Mouse (Mus musculus) macrophage (primary cell): ENCODE results near the gene Prss12. TPM values are rescaled to one million over a fixed set of nuclear protein-coding genes. Genes with fewer than 3 reads are reported as not detected.
"Not testable (repeated sequence)": the region's sequence is repeated elsewhere in the genome, so short reads cannot be mapped to it uniquely, and the experiment has no call there.

Experiments used
- H3K27ac ChIP-seq: fragments of 350-480 bp; formaldehyde crosslinking; 2 replicates; pipeline ENCODE4 v1.9.0; 2021
- H3K36me3 ChIP-seq: fragments of 350-480 bp; formaldehyde crosslinking; 2 replicates; pipeline ENCODE4 v1.9.0; 2021; ENCODE audit errors: inconsistent target
- H3K4me3 ChIP-seq: fragments of 350-480 bp; formaldehyde crosslinking; 2 replicates; pipeline ENCODE4 v1.9.0; 2021; ENCODE audit errors: inconsistent target
- H3K79me2 ChIP-seq: fragments of 350-480 bp; formaldehyde crosslinking; 2 replicates; pipeline ENCODE4 v1.9.0; 2021; ENCODE audit errors: inconsistent target
- WGBS: methylation state at CpG from one replicate; pipeline ENCODE4 v1.1.7; 2026; ENCODE audit warnings: inconsistent platforms; ENCODE audit not compliant: missing documents; 5-methylcytosine and 5-hydroxymethylcytosine counted together
- polyA plus RNA-seq: library from polyadenylated mRNA; stranded (reverse); fragments of 250-400 nt; gene quantifications from 3 replicates; pipeline ENCODE4 v1.2.4, GENCODE M21; 2018; ENCODE audit warnings: inconsistent platforms

The Prss12 gene
- polyA plus RNA-seq, 1 experiment from 2014 or later = not detected

- Histone ChIP-seq H3K79me2 (no peaks in the 10 kb centered on the region), H3K27ac (no peak overlapping the region), H3K4me3 (no peak overlapping the region), H3K36me3 (no peaks in the 10 kb centered on the region)
- WGBS = 11% methylated on average over 12 of the region's 13 CpGs
Observed at GRCm38 (mm10) chr3:123447538-123448059, 886 bp downstream of the Prss12 start.

GRCm38 (mm10) chr3:123448096-123448495 is 1.4 kb downstream of the Prss12 start:
- no peaks in the 10 kb centered on the region for H3K79me2 ChIP-seq
- H3K27ac ChIP-seq = no peak overlapping the region
- no peaks in the 10 kb centered on the region for H3K36me3 ChIP-seq
- no peak overlapping the region for H3K4me3 ChIP-seq
- WGBS = 19% methylated on average over 10 of the region's 10 CpGs

GRCm38 (mm10) chr3:123450107-123450506 is 3.4 kb downstream of the Prss12 start:
- H3K36me3 ChIP-seq = no peaks in the 10 kb centered on the region
- no peak overlapping the region for H3K4me3 ChIP-seq
- WGBS = 73% methylated on average over 6 of the region's 6 CpGs
- no peak overlapping the region for H3K27ac ChIP-seq
- H3K79me2 ChIP-seq = no peaks in the 10 kb centered on the region

- H3K4me3 ChIP-seq = no peak overlapping the region
- WGBS = 69% methylated on average over 6 of the region's 6 CpGs
- H3K36me3 ChIP-seq = no peaks in the 10 kb centered on the region
- no peaks in the 10 kb centered on the region for H3K79me2 ChIP-seq
- no peak overlapping the region for H3K27ac ChIP-seq
Observed at GRCm38 (mm10) chr3:123452904-123453303, 6.2 kb downstream of the Prss12 start.

- WGBS = 40% methylated on average over 1 of the region's 1 CpGs
- no peak overlapping the region for H3K27ac ChIP-seq
- H3K4me3 ChIP-seq = no peak overlapping the region
Observed at GRCm38 (mm10) chr3:123459492-123459891, 12.8 kb downstream of the Prss12 start.

GRCm38 (mm10) chr3:123460436-123460835 is 13.7 kb downstream of the Prss12 start:
- Histone ChIP-seq H3K36me3 (no peaks in the 10 kb centered on the region), H3K79me2 (no peaks in the 10 kb centered on the region)

More at GRCm38 (mm10) chr3:123459492-123459891, 12.8 kb downstream of the Prss12 start:
- H3K36me3 ChIP-seq = no peaks in the 10 kb centered on the region
- no peaks in the 10 kb centered on the region for H3K79me2 ChIP-seq

GRCm38 (mm10) chr3:123462264-123462663 is 15.6 kb downstream of the Prss12 start:
- H3K27ac ChIP-seq = no peak overlapping the region
- H3K36me3 ChIP-seq = no peaks in the 10 kb centered on the region
- 70% methylated on average over 6 of the region's 6 CpGs for WGBS
- no peak overlapping the region for H3K4me3 ChIP-seq
- no peaks in the 10 kb centered on the region for H3K79me2 ChIP-seq

More at GRCm38 (mm10) chr3:123460436-123460835, 13.7 kb downstream of the Prss12 start:
- Histone ChIP-seq H3K27ac (no peak overlapping the region), H3K4me3 (no peak overlapping the region)
- 85% methylated on average over 1 of the region's 1 CpGs for WGBS

- Histone ChIP-seq H3K79me2 (no peaks in the 10 kb centered on the region), H3K27ac (no peak overlapping the region), H3K4me3 (no peak overlapping the region), H3K36me3 (no peaks in the 10 kb centered on the region)
- WGBS = 95% methylated on average over 3 of the region's 3 CpGs
Observed at GRCm38 (mm10) chr3:123476833-123477232, 30.1 kb downstream of the Prss12 start.

GRCm38 (mm10) chr3:123481266-123481665 is 34.6 kb downstream of the Prss12 start:
- H3K4me3 ChIP-seq = no peak overlapping the region
- no peak overlapping the region for H3K27ac ChIP-seq
- WGBS = 11% methylated on average over 6 of the region's 6 CpGs
- H3K79me2 ChIP-seq = no peaks in the 10 kb centered on the region
- no peaks in the 10 kb centered on the region for H3K36me3 ChIP-seq

GRCm38 (mm10) chr3:123491814-123492213 is 45.1 kb downstream of the Prss12 start:
- Histone ChIP-seq H3K36me3 (no peaks in the 10 kb centered on the region), H3K27ac (no peak overlapping the region)

GRCm38 (mm10) chr3:123493163-123493562 is 46.5 kb downstream of the Prss12 start:
- 100% methylated on average over 3 of the region's 3 CpGs for WGBS
- Histone ChIP-seq H3K36me3 (no peaks in the 10 kb centered on the region), H3K79me2 (no peaks in the 10 kb centered on the region), H3K4me3 (no peak overlapping the region), H3K27ac (no peak overlapping the region)

More at GRCm38 (mm10) chr3:123491814-123492213, 45.1 kb downstream of the Prss12 start:
- H3K4me3 ChIP-seq = no peak overlapping the region
- no peaks in the 10 kb centered on the region for H3K79me2 ChIP-seq
- WGBS = 78% methylated on average over 1 of the region's 1 CpGs

GRCm38 (mm10) chr3:123495088-123495487 is 48.4 kb downstream of the Prss12 start:
- 92% methylated on average over 6 of the region's 6 CpGs for WGBS
- H3K27ac ChIP-seq = no peak overlapping the region
- no peaks in the 10 kb centered on the region for H3K79me2 ChIP-seq
- H3K36me3 ChIP-seq = no peaks in the 10 kb centered on the region
- H3K4me3 ChIP-seq = no peak overlapping the region

- Histone ChIP-seq H3K27ac (no peak overlapping the region), H3K4me3 (no peak overlapping the region), H3K79me2 (no peaks in the 10 kb centered on the region), H3K36me3 (no peaks in the 10 kb centered on the region)
- 93% methylated on average over 5 of the region's 5 CpGs for WGBS
Observed at GRCm38 (mm10) chr3:123498787-123499186, 52.1 kb downstream of the Prss12 start.

- 100% methylated on average over 2 of the region's 2 CpGs for WGBS
- H3K27ac ChIP-seq, H3K36me3 ChIP-seq, H3K4me3 ChIP-seq, H3K79me2 ChIP-seq: not testable (repeated sequence)
Observed at GRCm38 (mm10) chr3:123501798-123502197, 55.1 kb downstream of the Prss12 start.

- Histone ChIP-seq H3K27ac (no peak overlapping the region), H3K79me2 (peaks cover 13% of the 10 kb centered on the region), H3K36me3 (peaks cover 4% of the 10 kb centered on the region; the same call in 1 of the 2 replicates), H3K4me3 (no peak overlapping the region)
- WGBS = 93% methylated on average over 6 of the region's 6 CpGs
Observed at GRCm38 (mm10) chr3:123503943-123504342, 57.2 kb downstream of the Prss12 start.

GRCm38 (mm10) chr3:123504783-123505182 is 58.1 kb downstream of the Prss12 start:
- H3K36me3 ChIP-seq = peaks cover 4% of the 10 kb centered on the region; the same call in 1 of the 2 replicates
- no peak overlapping the region for H3K4me3 ChIP-seq
- H3K79me2 ChIP-seq = peaks cover 13% of the 10 kb centered on the region
- no peak overlapping the region for H3K27ac ChIP-seq
- WGBS = 86% methylated on average over 7 of the region's 7 CpGs
